Mouse (Mus musculus): Measurements from ENCODE around the gene Exosc10. TPM values are rescaled to one million over a fixed set of nuclear protein-coding genes. Genes with fewer than 3 reads are reported as not detected.

Gene Exosc10
- polyA plus RNA-seq, 1 experiment from 2014 or later: 44.5 TPM

Other genes with a start within 250 kb of the Exosc10 start
- gene Ubiad1, start 113.7 kb upstream of the Exosc10 start, polyA plus RNA-seq (2015; fragmentation: Nextera tagmentation; extraction: Ambion mirVana): 13.3 and 15.4 TPM in 2 replicates
- gene Mtor, start 109.8 kb upstream of the Exosc10 start, polyA plus RNA-seq (2015; fragmentation: Nextera tagmentation; extraction: Ambion mirVana): 9.0 and 9.7 TPM in 2 replicates
- 0.32 and 0.58 TPM in 2 replicates for gene Angptl7, start 58.0 kb upstream of the Exosc10 start, polyA plus RNA-seq (2015; fragmentation: Nextera tagmentation; extraction: Ambion mirVana)
- gene Srm, start 33.1 kb downstream of the Exosc10 start, polyA plus RNA-seq (2015; fragmentation: Nextera tagmentation; extraction: Ambion mirVana): 235 and 259 TPM in 2 replicates
- gene Masp2, start 44.1 kb downstream of the Exosc10 start, polyA plus RNA-seq (2015; fragmentation: Nextera tagmentation; extraction: Ambion mirVana): 14.8 and 15.0 TPM in 2 replicates
- gene Tardbp, start 68.6 kb downstream of the Exosc10 start, polyA plus RNA-seq (2015; fragmentation: Nextera tagmentation; extraction: Ambion mirVana): 180 and 240 TPM in 2 replicates
- not detected in 2 replicates for gene Gm572, start 84.9 kb downstream of the Exosc10 start, polyA plus RNA-seq (2015; fragmentation: Nextera tagmentation; extraction: Ambion mirVana)
- 0.39 and 0.45 TPM in 2 replicates for gene Casz1, start 246.0 kb downstream of the Exosc10 start, polyA plus RNA-seq (2015; fragmentation: Nextera tagmentation; extraction: Ambion mirVana)

Measured in liver, embryonic 13.5 days (tissue).